Mouse (Mus musculus) ES-E14 (cell line): ENCODE results near the gene Epb41.

ENCODE experiments used
- CHD2 ChIP-seq: IDR thresholded peaks from 2 replicates; pipeline ENCODE4 v1.6.1; 2014; ENCODE audit warnings: mild to moderate bottlenecking, low read depth, low read length, inconsistent platforms
- HCFC1 ChIP-seq: IDR thresholded peaks from 2 replicates; pipeline ENCODE4 v1.6.1; 2012; ENCODE audit warnings: low read length, inconsistent platforms, borderline replicate concordance; ENCODE audit not compliant: insufficient read depth
- MAFK ChIP-seq: IDR thresholded peaks from 2 replicates; pipeline ENCODE4 v1.6.1; 2014; ENCODE audit warnings: mild to moderate bottlenecking, low read depth, low read length, inconsistent platforms; ENCODE audit not compliant: insufficient read depth
- ZC3H11A ChIP-seq: IDR thresholded peaks from 2 replicates; pipeline ENCODE4 v1.6.1; 2012; ENCODE audit warnings: low read depth, mild to moderate bottlenecking, inconsistent platforms, low read length, borderline replicate concordance
- ZNF384 ChIP-seq: IDR thresholded peaks from 2 replicates; pipeline ENCODE4 v1.6.1; 2012; ENCODE audit warnings: low read depth, low read length, inconsistent platforms

DNA sequence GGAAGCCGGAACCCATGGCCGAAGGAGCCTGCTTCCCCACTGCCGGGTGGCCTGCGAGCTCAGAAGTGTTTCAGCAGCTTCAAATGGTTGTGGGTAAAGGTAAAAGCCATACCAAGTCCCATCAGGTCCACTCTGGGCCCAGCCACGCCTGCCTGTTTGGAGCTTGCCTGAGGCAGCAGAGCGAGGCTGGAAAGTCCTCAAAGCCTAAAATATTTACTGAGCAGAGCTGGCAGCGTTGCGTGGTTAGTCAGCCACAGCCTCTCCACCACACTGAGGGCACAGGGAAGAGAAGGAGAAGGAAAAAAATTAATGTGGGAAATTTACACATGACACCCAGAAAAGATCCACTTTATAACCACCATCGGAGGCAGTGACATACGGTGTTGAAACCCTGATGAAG is 161.6 kb downstream of the Epb41 start:
- TF ChIP-seq ZC3H11A (no peak), ZNF384 (no peak), MAFK (no peak), HCFC1 (no peak), CHD2 (no peak)
